Mouse (Mus musculus) neural tube, embryonic 15.5 days (tissue): Measurements from ENCODE around the gene Oxnad1. TPM values are rescaled to one million over a fixed set of nuclear protein-coding genes. Genes with fewer than 3 reads are reported as not detected.
"Not testable (repeated sequence)": the region's sequence is repeated elsewhere in the genome, so short reads cannot be mapped to it uniquely, and the experiment has no call there.

ENCODE experiments used
- ATAC-seq: fragments of 200-750 bp; cut with Nextera tagmentation; 2 replicates; pipeline ENCODE4 v1.8.0; 2017; ENCODE audit warnings: mild to moderate bottlenecking, moderate TSS enrichment, moderate library complexity; ENCODE audit not compliant: low FRiP score
- H3K27ac ChIP-seq: fragments of 300-500 bp; sonication (generic); replicated peaks from 2 replicates; pipeline ENCODE4 v1.5.1; 2015; ENCODE audit warnings: mild to moderate bottlenecking, inconsistent platforms
- H3K27me3 ChIP-seq: fragments of 300-500 bp; sonication (generic); replicated peaks from 2 replicates; pipeline ENCODE4 v1.6.1; 2015; ENCODE audit warnings: inconsistent platforms
- H3K36me3 ChIP-seq: fragments of 300-500 bp; sonication (generic); 2 replicates; pipeline ENCODE4 v1.6.1; 2015; ENCODE audit warnings: inconsistent platforms
- H3K4me1 ChIP-seq: fragments of 300-500 bp; sonication (generic); 2 replicates; pipeline ENCODE4 v1.6.1; 2015; ENCODE audit warnings: inconsistent platforms
- H3K4me2 ChIP-seq: fragments of 300-500 bp; sonication (generic); 2 replicates; pipeline ENCODE4 v1.6.1; 2015; ENCODE audit warnings: inconsistent platforms, mild to moderate bottlenecking, moderate library complexity
- H3K4me3 ChIP-seq: fragments of 300-500 bp; sonication (generic); replicated peaks from 2 replicates; pipeline ENCODE4 v1.5.1; 2015; ENCODE audit warnings: mild to moderate bottlenecking, inconsistent platforms
- H3K9ac ChIP-seq: fragments of 300-500 bp; sonication (generic); replicated peaks from 2 replicates; pipeline ENCODE4 v1.6.1; 2015; ENCODE audit warnings: mild to moderate bottlenecking, inconsistent platforms
- H3K9me3 ChIP-seq: fragments of 300-500 bp; sonication (generic); replicated peaks from 2 replicates; pipeline ENCODE4 v1.6.1; 2016; ENCODE audit warnings: inconsistent platforms
- WGBS: fragments of 180-500 bp; shearing (Covaris S2); methylation state at CpG from one replicate; pipeline ENCODE4 v1.1.7; 2015; ENCODE audit warnings: mixed read lengths; 5-methylcytosine and 5-hydroxymethylcytosine counted together
- polyA plus RNA-seq: library from polyadenylated mRNA; unstranded; fragments of >200 nt; fragmentation: Nextera tagmentation; extraction: Ambion mirVana; gene quantifications from 2 replicates; pipeline ENCODE4 v1.2.1, GENCODE M21; 2015

Oxnad1 gene
- polyA plus RNA-seq, 1 experiment from 2014 or later = 21.6 TPM

GRCm38 (mm10) chr14:32091704-32092103, 6.5 kb downstream of the Oxnad1 start:
- Histone ChIP-seq H3K4me1 (peaks cover 7% of the 10 kb centered on the region), H3K4me3 (no peak overlapping the region), H3K36me3 (peaks cover 40% of the 10 kb centered on the region), H3K27ac (no peak overlapping the region), H3K9ac (no peak overlapping the region), H3K27me3 (no peaks in the 10 kb centered on the region), H3K4me2 (no peak overlapping the region), H3K9me3 (no peaks in the 10 kb centered on the region)
- no peak for ATAC-seq
- 89% methylated on average over 4 of the region's 4 CpGs for WGBS

- H3K9ac ChIP-seq = no peak overlapping the region
- no peak for ATAC-seq
- H3K27ac ChIP-seq = no peak overlapping the region
- no peak overlapping the region for H3K4me2 ChIP-seq
- 80% methylated on average over 1 of the region's 1 CpGs for WGBS
- H3K4me3 ChIP-seq = no peak overlapping the region
- peaks cover 53% of the 10 kb centered on the region for H3K36me3 ChIP-seq
- no peaks in the 10 kb centered on the region for H3K9me3 ChIP-seq
- no peaks in the 10 kb centered on the region for H3K27me3 ChIP-seq
- no peaks in the 10 kb centered on the region for H3K4me1 ChIP-seq
These were observed 7.8 kb downstream of the Oxnad1 start for GRCm38 (mm10) chr14:32093018-32093417.

- 91% methylated on average over 11 of the region's 11 CpGs for WGBS
- no peak for ATAC-seq
- Histone ChIP-seq H3K4me2 (no peak overlapping the region), H3K36me3 (peaks cover 59% of the 10 kb centered on the region), H3K4me3 (no peak overlapping the region), H3K4me1 (no peaks in the 10 kb centered on the region), H3K27ac (no peak overlapping the region), H3K27me3 (no peaks in the 10 kb centered on the region), H3K9me3 (no peaks in the 10 kb centered on the region), H3K9ac (no peak overlapping the region)
These were observed 8.4 kb downstream of the Oxnad1 start for GRCm38 (mm10) chr14:32093500-32094117.

DNA sequence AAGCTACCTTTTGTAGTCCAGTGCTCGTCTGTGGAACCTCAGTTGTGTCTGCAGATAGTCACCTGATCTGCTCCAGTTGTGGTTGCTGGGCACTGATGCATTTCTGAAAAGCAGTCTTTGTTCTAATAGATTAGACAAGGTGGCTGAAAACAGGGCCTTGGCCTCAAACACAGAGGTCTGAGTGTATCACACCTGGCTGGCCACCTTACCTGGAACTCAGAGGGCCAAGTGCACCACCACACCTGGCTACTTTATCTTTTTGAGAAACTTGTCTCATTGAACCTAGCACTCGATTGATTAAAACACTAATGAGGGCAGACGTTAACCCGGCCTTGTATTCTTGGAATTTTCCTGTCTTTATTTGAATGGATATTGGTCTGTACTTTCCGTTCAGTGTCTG, 10.5 kb downstream of the Oxnad1 start:
- H3K27ac ChIP-seq = no peak overlapping the region
- H3K4me1 ChIP-seq = no peaks in the 10 kb centered on the region
- no peaks in the 10 kb centered on the region for H3K27me3 ChIP-seq
- H3K9ac ChIP-seq = no peak overlapping the region
- H3K4me3 ChIP-seq = no peak overlapping the region
- no peaks in the 10 kb centered on the region for H3K9me3 ChIP-seq
- 88% methylated on average over 5 of the region's 5 CpGs for WGBS
- peaks cover 80% of the 10 kb centered on the region for H3K36me3 ChIP-seq
- H3K4me2 ChIP-seq = no peak overlapping the region
- no peak for ATAC-seq

- Histone ChIP-seq H3K27ac (no peak overlapping the region), H3K27me3 (no peaks in the 10 kb centered on the region), H3K36me3 (peaks cover 84% of the 10 kb centered on the region), H3K4me1 (no peaks in the 10 kb centered on the region), H3K9ac (no peak overlapping the region), H3K4me2 (no peak overlapping the region), H3K4me3 (no peak overlapping the region), H3K9me3 (no peaks in the 10 kb centered on the region)
- WGBS = 88% methylated on average over 5 of the region's 5 CpGs
- ATAC-seq = no peak
These were observed 11.6 kb downstream of the Oxnad1 start for GRCm38 (mm10) chr14:32096740-32097139.

DNA sequence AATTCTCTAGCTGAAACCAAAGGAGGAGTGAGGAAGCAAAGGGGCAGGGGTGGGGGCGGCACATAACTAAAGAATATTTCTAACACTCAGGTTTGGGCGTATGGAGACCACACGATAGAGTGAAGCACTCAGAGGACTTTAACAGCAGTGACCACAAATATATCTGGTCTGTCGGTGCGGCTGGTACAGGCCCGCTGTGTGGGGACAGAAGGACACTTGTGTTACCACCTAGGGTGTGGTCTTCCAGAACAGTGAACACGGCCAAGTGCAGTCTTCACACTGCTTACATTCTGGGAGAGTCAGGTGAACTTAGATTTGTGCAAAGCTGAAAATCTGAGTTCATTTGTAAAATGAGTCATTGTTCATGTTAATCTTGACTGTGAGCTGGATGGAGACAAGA, 12.5 kb downstream of the Oxnad1 start:
- no peak overlapping the region for H3K4me3 ChIP-seq
- no peak overlapping the region for H3K4me2 ChIP-seq
- no peaks in the 10 kb centered on the region for H3K4me1 ChIP-seq
- 97% methylated on average over 7 of the region's 7 CpGs for WGBS
- no peak overlapping the region for H3K27ac ChIP-seq
- H3K27me3 ChIP-seq = no peaks in the 10 kb centered on the region
- H3K9me3 ChIP-seq = no peaks in the 10 kb centered on the region
- ATAC-seq = no peak
- peaks cover 85% of the 10 kb centered on the region for H3K36me3 ChIP-seq
- no peak overlapping the region for H3K9ac ChIP-seq

DNA sequence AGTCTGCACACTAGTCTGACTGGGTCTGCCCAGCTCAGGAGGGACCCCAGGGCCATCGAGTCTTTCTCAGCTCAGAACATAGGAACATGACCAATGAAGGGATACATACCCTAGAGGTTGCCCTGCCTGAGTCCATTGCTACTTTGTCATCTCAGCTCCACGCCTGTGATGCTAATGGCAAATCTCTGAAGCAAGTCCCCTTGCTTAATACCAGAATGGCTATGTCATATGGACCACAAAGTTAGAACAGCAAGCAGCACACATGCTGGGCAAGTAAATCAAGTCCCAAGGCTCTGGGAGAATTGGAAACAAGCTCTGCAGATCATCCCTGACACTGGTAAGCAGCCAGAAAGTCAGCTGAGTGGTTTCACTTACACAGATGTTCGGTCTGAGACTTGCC, 13.8 kb downstream of the Oxnad1 start:
- no peak overlapping the region for H3K27ac ChIP-seq
- H3K36me3 ChIP-seq = peaks cover 75% of the 10 kb centered on the region
- H3K4me2 ChIP-seq = no peak overlapping the region
- H3K27me3 ChIP-seq = no peaks in the 10 kb centered on the region
- H3K9me3 ChIP-seq = no peaks in the 10 kb centered on the region
- H3K9ac ChIP-seq = no peak overlapping the region
- no peak overlapping the region for H3K4me3 ChIP-seq
- no peaks in the 10 kb centered on the region for H3K4me1 ChIP-seq
- WGBS = 99% methylated on average over 3 of the region's 3 CpGs
- no peak for ATAC-seq

- 85% methylated on average over 4 of the region's 4 CpGs for WGBS
These were observed 18.4 kb downstream of the Oxnad1 start for GRCm38 (mm10) chr14:32103556-32103955.

GRCm38 (mm10) chr14:32105663-32106062, 20.5 kb downstream of the Oxnad1 start:
- no peak for ATAC-seq
- Histone ChIP-seq H3K9ac (no peak overlapping the region), H3K9me3 (no peaks in the 10 kb centered on the region), H3K36me3 (peaks cover 15% of the 10 kb centered on the region), H3K4me3 (no peak overlapping the region), H3K4me1 (no peaks in the 10 kb centered on the region), H3K27ac (no peak overlapping the region), H3K27me3 (no peaks in the 10 kb centered on the region), H3K4me2 (no peak overlapping the region)
- 77% methylated on average over 7 of the region's 7 CpGs for WGBS

More at GRCm38 (mm10) chr14:32103556-32103955, 18.4 kb downstream of the Oxnad1 start:
- Histone ChIP-seq H3K27ac (no peak overlapping the region), H3K36me3 (peaks cover 36% of the 10 kb centered on the region), H3K4me2 (no peak overlapping the region), H3K27me3 (no peaks in the 10 kb centered on the region), H3K9me3 (no peaks in the 10 kb centered on the region), H3K4me3 (no peak overlapping the region), H3K4me1 (no peaks in the 10 kb centered on the region), H3K9ac (no peak overlapping the region)
- ATAC-seq = no peak

- 85% methylated on average over 4 of the region's 4 CpGs for WGBS
- ATAC-seq = no peak
These were observed 21.7 kb downstream of the Oxnad1 start for GRCm38 (mm10) chr14:32106911-32107310.

GRCm38 (mm10) chr14:32112124-32112523, 26.9 kb downstream of the Oxnad1 start:
- ATAC-seq, H3K4me2 ChIP-seq, H3K9me3 ChIP-seq, H3K4me3 ChIP-seq, H3K36me3 ChIP-seq, H3K4me1 ChIP-seq, H3K27ac ChIP-seq, H3K9ac ChIP-seq, H3K27me3 ChIP-seq: not testable (repeated sequence)
- 92% methylated on average over 10 of the region's 10 CpGs for WGBS

More at GRCm38 (mm10) chr14:32106911-32107310, 21.7 kb downstream of the Oxnad1 start:
- Histone ChIP-seq H3K4me1 (no peaks in the 10 kb centered on the region), H3K36me3 (peaks cover 9% of the 10 kb centered on the region), H3K9ac (no peak overlapping the region), H3K4me2 (no peak overlapping the region), H3K27me3 (no peaks in the 10 kb centered on the region), H3K4me3 (no peak overlapping the region), H3K27ac (no peak overlapping the region), H3K9me3 (no peaks in the 10 kb centered on the region)

DNA sequence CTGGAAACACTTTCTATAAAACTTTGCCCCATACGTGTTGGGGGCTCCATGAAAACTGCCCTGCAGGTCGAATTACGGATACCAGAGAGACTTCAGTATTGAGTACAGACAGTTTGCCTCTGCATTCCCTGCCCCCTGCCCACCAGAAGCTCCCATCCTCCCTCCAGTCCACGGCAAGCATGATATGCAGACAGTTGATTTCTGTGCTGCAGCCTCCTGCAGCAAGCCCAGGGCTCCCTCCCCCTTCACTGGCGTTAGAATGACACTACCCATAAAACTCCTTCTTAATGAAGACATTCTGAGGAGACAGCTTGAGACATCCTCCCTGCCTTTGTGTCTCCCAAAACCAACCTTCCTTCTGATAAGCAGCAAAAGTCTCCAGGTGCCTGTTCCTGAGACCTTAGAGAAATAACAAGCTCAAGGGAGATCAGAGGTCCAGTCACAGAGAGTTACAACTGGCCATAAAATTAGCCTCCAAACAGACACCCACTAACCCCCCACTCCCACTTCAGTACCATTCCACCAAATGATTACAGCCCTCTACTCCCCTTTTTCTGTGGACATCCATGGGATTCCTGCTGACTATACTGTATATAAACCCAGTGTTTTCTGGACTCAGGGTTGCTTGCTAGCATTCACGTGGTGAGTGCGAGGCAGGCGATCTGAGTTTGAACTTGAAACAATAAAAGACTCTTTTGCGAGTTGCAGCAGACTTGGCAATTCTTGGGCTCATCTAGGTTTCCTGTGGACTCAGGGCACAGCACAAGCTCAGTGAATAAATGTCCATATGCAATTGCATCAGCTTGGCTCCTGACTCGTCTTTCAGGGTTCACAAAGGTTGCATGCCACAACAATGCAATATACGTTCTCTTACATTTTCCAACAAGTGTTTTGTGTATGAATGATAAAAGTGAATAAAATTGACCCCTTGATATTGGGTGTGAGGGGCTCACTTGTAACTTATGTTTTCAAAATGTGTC, 36.1 kb downstream of the Oxnad1 start:
- H3K36me3 ChIP-seq = no peaks in the 10 kb centered on the region
- no peak overlapping the region for H3K27ac ChIP-seq
- no peak overlapping the region for H3K4me2 ChIP-seq
- 62% methylated on average over 11 of the region's 11 CpGs for WGBS
- 0 out of 2 replicates have a peak, but pooled peaks cover under 1% of the 10 kb centered on the region for H3K27me3 ChIP-seq
- no peaks in the 10 kb centered on the region for H3K9me3 ChIP-seq
- no peak for ATAC-seq
- H3K4me1 ChIP-seq = no peaks in the 10 kb centered on the region
- no peak overlapping the region for H3K4me3 ChIP-seq
- no peak overlapping the region for H3K9ac ChIP-seq
